Mouse (Mus musculus) heart, adult 2 months (tissue): ENCODE results near the gene Hist1h2be. TPM values are rescaled to one million over a fixed set of nuclear protein-coding genes. Genes with fewer than 3 reads are reported as not detected.
"Not testable (repeated sequence)": the region's sequence is repeated elsewhere in the genome, so short reads cannot be mapped to it uniquely, and the experiment has no call there.

ENCODE experiments used
- DNase-seq, 2 experiments: peaks; one replicate each; pipeline ENCODE4 v3.0.0; 2021
- H3K27ac ChIP-seq: fragments of 200-600 bp; 2 replicates; pipeline ENCODE4 v1.8.1; 2022
- H3K27me3 ChIP-seq: fragments of 200-500 bp; 2 replicates; pipeline ENCODE4 v1.6.1; 2012; ENCODE audit warnings: mild to moderate bottlenecking, low read length, inconsistent platforms, mixed read lengths; ENCODE audit not compliant: control insufficient read depth, insufficient read depth
- H3K36me3 ChIP-seq: fragments of 200-500 bp; 2 replicates; pipeline ENCODE4 v1.6.1; 2012; ENCODE audit warnings: low read length, inconsistent platforms; ENCODE audit not compliant: control insufficient read depth, insufficient read depth
- H3K4me1 ChIP-seq: fragments of 200-500 bp; 2 replicates; pipeline ENCODE4 v1.6.1; 2011; ENCODE audit warnings: low read length; ENCODE audit not compliant: control insufficient read depth, insufficient read depth
- H3K4me3 ChIP-seq: fragments of 200-600 bp; 2 replicates; pipeline ENCODE4 v1.8.1; 2022
- H3K79me2 ChIP-seq: fragments of 200-500 bp; replicated peaks from 2 replicates; pipeline ENCODE4 v1.6.1; 2012; ENCODE audit warnings: mild to moderate bottlenecking, inconsistent platforms, low read length, moderate library complexity, mixed read lengths; ENCODE audit not compliant: control insufficient read depth, insufficient read depth
- H3K9ac ChIP-seq: fragments of 200-500 bp; 2 replicates; pipeline ENCODE4 v1.6.1; 2012; ENCODE audit warnings: low read depth, mild to moderate bottlenecking, control low read depth, inconsistent platforms, low read length, mixed read lengths
- CTCF ChIP-seq: fragments of 200-600 bp; IDR thresholded peaks from 2 replicates; pipeline ENCODE4 v1.8.1; 2022; ENCODE audit warnings: antibody characterized with exemption, mild to moderate bottlenecking, moderate library complexity
- EP300 ChIP-seq: fragments of 200-500 bp; IDR thresholded peaks from 2 replicates; pipeline ENCODE4 v1.6.1; 2011; ENCODE audit warnings: low read depth, low read length, control low read depth; ENCODE audit not compliant: insufficient read depth
- POLR2A ChIP-seq: fragments of 200-500 bp; IDR thresholded peaks from 2 replicates; pipeline ENCODE4 v1.6.1; 2011; ENCODE audit warnings: mild to moderate bottlenecking, low read depth, low read length, control low read depth; ENCODE audit not compliant: insufficient read depth
- WGBS: fragments of 180-500 bp; shearing (Covaris S2); methylation state at CpG from one replicate; pipeline ENCODE4 v1.1.7; 2018; 5-methylcytosine and 5-hydroxymethylcytosine counted together
- intact Hi-C: fragments of 180-260 bp; cut with DNase I; formaldehyde crosslinking; loops from one replicate; pipeline ENCODE4 v1.15.1; 2025
- polyA plus RNA-seq: library from polyadenylated mRNA; depleted of rRNA; stranded (reverse); fragments of >200 nt; gene quantifications from 2 replicates; pipeline ENCODE4 v1.2.3, GENCODE M21; 2012
- total RNA-seq, 2 experiments: library from RNA; stranded (reverse); gene quantifications; 2 replicates each; pipeline ENCODE4 v1.2.3; 2021

Gene Hist1h2be
- total and polyA plus RNA-seq, 3 experiments: 2.4 to 9.8 (median 8.8) TPM

DNA sequence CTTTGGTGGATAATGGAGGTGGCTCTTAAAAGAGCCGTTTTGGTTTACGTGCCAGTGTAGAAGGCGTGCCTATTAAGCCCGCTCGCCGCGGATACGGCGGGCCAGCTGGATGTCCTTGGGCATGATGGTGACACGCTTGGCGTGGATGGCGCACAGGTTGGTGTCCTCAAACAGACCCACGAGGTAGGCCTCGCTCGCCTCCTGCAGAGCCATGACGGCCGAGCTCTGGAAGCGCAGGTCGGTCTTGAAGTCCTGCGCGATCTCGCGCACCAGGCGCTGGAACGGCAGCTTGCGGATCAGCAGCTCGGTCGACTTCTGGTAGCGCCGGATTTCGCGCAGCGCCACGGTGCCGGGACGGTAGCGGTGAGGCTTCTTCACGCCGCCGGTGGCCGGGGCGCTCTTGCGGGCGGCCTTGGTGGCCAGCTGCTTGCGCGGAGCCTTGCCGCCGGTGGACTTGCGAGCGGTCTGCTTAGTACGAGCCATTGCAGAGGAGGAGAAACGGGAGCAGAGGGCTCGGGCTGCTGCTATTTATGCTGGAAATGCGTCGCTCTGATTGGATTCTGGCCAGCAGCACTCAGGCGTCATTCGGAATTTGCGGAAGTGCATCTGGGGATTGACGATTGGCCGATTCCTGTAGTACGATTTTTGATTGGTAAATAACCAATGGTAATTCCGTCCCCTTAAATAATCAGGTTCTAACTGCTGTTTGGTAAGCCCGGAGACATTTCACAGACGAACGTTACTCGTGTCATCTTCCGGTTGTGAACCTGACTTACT lies 58.9 kb downstream of the Hist1h2be start, which contains the start of gene Hist1h3e:
Gene Hist1h3e, minus strand, starts transcription at position 487 of the 777 bp plus-strand sequence.
- peak; percentile 75; the same call in 1 of the 2 replicates for TF ChIP-seq EP300
- peak; percentile 95 for TF ChIP-seq POLR2A
- H3K79me2 ChIP-seq, H3K27me3 ChIP-seq, H3K36me3 ChIP-seq, intact Hi-C loops, H3K4me1 ChIP-seq: not testable (repeated sequence)
- peak within 1 kb of the TSS; percentile 99 for H3K9ac ChIP-seq
- peak; percentile 91 to 93 for DNase-seq
- under 1% methylated on average over 63 of the region's 67 CpGs for WGBS
- peak within 1 kb of the TSS; percentile 50 for H3K4me3 ChIP-seq
- peak within 1 kb of the TSS; percentile 94 for H3K27ac ChIP-seq

DNA sequence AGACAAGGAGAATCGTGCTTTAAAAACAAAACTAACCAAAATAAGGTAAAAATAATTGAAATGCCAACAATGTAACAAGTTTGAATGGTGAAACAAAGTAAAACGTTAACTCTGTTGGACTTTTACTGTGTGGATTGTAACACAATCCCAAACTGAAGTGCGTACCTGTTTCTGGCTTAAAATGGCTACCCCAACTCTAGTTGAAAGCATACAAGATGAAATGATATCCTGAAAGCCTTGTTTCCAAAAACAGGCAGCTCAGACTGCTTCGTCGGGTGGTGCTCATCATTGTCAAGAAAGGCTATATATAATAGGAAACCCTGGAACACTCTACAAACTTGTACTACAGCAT lies 59.4 kb downstream of the Hist1h2be start:
- H3K36me3 ChIP-seq, H3K4me1 ChIP-seq, DNase-seq, H3K27me3 ChIP-seq, H3K9ac ChIP-seq, H3K79me2 ChIP-seq, intact Hi-C loops: not testable (repeated sequence)
- Histone ChIP-seq H3K4me3 (peak overlapping the region; percentile 50), H3K27ac (peak overlapping the region; percentile 94)
- WGBS: 0% methylated on average over 2 of the region's 5 CpGs

DNA sequence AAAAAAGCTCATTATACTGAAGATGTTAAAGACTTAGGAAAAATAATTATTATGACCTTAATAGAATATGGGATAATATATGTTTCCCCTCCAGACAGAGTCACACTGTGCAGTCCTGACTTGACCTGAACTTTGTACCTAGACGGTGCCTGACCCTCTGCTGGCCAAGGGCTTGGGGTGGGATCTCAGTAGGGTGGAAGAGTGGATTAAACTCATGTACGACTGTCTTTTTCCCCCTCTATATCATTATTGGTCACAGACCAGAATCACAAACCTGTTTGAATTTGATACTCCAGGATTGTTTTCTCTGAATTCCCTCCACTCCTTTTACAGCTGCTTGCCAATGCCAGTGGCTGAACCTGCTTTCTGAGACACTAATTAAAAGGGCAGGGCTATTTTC lies 60.2 kb downstream of the Hist1h2be start:
- intact Hi-C loops, H3K27me3 ChIP-seq: not testable (repeated sequence)

DNA sequence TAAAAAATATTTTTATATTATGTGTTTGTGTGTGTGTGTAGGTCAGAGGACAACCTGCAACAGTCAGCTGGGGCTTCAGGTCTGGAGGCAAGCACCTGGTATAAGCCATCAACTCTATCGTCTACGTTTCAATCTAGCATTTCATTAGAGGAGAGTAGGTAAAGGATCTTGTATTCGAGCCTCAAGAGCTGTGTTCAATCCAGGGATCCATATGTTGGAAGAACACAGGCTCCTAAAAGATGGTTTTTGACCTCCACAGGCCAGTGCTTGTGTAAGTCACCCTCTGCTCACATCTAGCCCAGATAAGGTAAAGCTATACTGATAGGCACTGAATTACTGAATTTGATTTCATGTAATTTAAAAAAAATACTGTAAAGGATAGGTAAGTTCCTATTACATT lies 64.0 kb downstream of the Hist1h2be start:
- H3K4me1 ChIP-seq: peaks cover 2% of the 10 kb centered on the region
- H3K4me3 ChIP-seq: no peak overlapping the region
- no peak for DNase-seq
- no peaks in the 10 kb centered on the region; the same call in 1 of the 2 replicates for H3K36me3 ChIP-seq
- no peak overlapping the region for H3K27ac ChIP-seq
- H3K79me2 ChIP-seq: no peaks in the 10 kb centered on the region
- H3K9ac ChIP-seq: no peak overlapping the region
- intact Hi-C loops: no loop called here
- no peak for TF ChIP-seq EP300
- no peak for TF ChIP-seq CTCF
- no peak for TF ChIP-seq POLR2A
- H3K27me3 ChIP-seq: no peaks in the 10 kb centered on the region
- 77% methylated on average over 3 of the region's 3 CpGs for WGBS

More for the DNA sequence above, 60.2 kb downstream of the Hist1h2be start:
- WGBS: 39% methylated on average over 2 of the region's 2 CpGs
- H3K4me3 ChIP-seq, H3K27ac ChIP-seq, DNase-seq, H3K36me3 ChIP-seq, H3K79me2 ChIP-seq, H3K4me1 ChIP-seq, H3K9ac ChIP-seq: not testable (repeated sequence)

DNA sequence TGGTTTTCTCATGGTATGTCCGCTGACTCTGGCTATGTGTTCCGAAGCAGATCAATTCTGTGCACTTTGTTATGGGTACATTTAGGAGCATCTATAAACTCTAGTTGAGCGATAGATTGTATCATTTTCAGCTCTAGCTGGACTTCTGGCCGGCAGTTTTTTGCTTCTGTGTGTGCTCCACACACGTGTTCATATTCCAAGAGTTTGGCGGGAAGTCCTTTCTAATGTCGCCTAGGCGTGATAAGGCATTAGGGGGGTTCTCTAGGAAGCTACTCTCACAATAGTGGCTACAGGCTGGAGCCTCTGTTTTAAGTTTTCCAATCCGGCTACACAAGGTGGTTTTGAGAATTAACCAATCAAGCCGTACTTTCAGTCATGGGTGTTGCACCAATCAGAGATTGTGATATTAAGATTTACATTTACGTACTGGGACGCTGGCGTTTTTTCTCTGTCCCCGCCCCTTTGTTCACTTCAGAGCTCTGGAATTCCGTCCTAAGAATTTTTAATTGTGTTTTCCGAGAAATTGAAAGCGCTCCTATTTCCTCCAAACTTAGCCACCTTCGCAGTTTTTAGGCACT lies 65.0 kb downstream of the Hist1h2be start:
- H3K4me3 ChIP-seq: peak overlapping the region; percentile 65
- H3K79me2 ChIP-seq: no peaks in the 10 kb centered on the region
- intact Hi-C loops: no loop called here
- peak overlapping the region; percentile 73 for H3K9ac ChIP-seq
- peak; percentile 62 to 73 for DNase-seq
- H3K4me1 ChIP-seq: peaks cover 2% of the 10 kb centered on the region
- H3K36me3 ChIP-seq: no peaks in the 10 kb centered on the region; the same call in 1 of the 2 replicates
- peak overlapping the region; percentile 79 for H3K27ac ChIP-seq
- no peaks in the 10 kb centered on the region for H3K27me3 ChIP-seq
- WGBS: under 1% methylated on average over 18 of the region's 18 CpGs
- TF ChIP-seq CTCF (no peak), POLR2A (peak; percentile 80)

DNA sequence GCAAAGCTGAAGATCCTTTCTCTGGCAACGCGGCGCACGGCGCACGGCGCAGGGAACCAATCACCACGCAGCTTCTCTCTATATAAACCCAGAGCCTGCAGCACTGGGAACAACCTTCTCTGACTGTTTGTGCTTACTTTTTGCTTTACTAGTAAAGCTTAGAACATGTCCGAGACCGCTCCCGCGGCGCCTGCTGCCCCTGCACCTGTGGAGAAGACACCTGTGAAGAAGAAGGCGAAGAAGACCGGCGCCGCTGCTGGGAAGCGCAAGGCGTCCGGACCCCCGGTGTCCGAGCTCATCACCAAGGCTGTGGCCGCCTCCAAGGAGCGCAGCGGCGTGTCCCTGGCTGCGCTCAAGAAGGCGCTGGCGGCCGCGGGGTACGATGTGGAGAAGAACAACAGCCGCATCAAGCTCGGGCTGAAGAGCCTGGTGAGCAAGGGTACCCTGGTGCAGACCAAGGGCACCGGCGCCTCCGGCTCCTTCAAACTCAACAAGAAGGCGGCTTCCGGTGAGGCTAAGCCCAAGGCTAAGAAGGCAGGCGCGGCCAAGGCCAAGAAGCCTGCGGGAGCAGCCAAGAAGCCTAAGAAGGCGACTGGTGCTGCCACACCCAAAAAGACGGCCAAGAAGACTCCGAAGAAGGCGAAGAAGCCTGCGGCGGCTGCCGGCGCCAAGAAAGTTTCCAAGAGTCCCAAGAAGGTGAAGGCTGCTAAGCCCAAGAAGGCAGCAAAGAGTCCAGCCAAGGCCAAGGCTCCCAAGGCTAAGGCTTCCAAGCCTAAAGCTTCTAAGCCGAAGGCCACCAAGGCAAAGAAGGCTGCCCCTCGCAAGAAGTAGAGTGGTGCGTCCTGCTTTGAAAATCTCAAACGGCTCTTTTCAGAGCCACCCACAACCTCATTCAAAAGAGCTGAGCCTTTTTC lies 65.7 kb downstream of the Hist1h2be start:
- TF ChIP-seq EP300: 0 out of 2 replicates have a peak, but pooled peaks have one; percentile 50
- no peak for TF ChIP-seq CTCF
- TF ChIP-seq POLR2A: peak; percentile 94
- DNase-seq: peak; percentile 69 to 83
- Histone ChIP-seq H3K9ac (peak overlapping the region; percentile 73), H3K27ac (peak overlapping the region; percentile 79), H3K36me3 (no peaks in the 10 kb centered on the region; the same call in 1 of the 2 replicates), H3K4me3 (peak overlapping the region; percentile 65), H3K79me2 (no peaks in the 10 kb centered on the region), H3K4me1 (peaks cover 2% of the 10 kb centered on the region), H3K27me3 (no peaks in the 10 kb centered on the region)
- intact Hi-C loops: no loop called here
- WGBS: under 1% methylated on average over 54 of the region's 54 CpGs
